Mouse (Mus musculus): ENCODE measurements around the gene Oasl1. TPM values are rescaled to one million over a fixed set of nuclear protein-coding genes. Genes with fewer than 3 reads are reported as not detected.

The Oasl1 gene
- polyA plus RNA-seq, 1 experiment from 2014 or later = 2.3 TPM

GRCm38 (mm10) chr5:114895542-114895941 lies 27.5 kb upstream of the Oasl1 start:
- 76% methylated on average over 4 of the region's 4 CpGs for WGBS
- Histone ChIP-seq H3K27me3 (replicated peaks; ENCODE audit: control insufficient read depth, insufficient read depth, low read length) (no peaks in the 10 kb centered on the region), H3K9ac (ENCODE audit: low read length) (no peak overlapping the region), H3K4me1 (replicated peaks; ENCODE audit: control insufficient read depth, insufficient read depth, low read length) (no peaks in the 10 kb centered on the region), H3K4me3 (ENCODE audit: low read depth, low read length) (no peak overlapping the region), H3K27ac (ENCODE audit: low read depth) (no peak overlapping the region), H3K4me2 (ENCODE audit: low read length) (no peak overlapping the region), H3K36me3 (ENCODE audit: control insufficient read depth, insufficient read depth, low read length) (no peaks in the 10 kb centered on the region), H3K9me3 (ENCODE audit: control insufficient read depth, low read length) (no peaks in the 10 kb centered on the region)
- no peak for DNase-seq (ENCODE audit: low spot score)
- no peak for ATAC-seq (replicated peaks; ENCODE audit: low FRiP score, low TSS enrichment, low read depth)

- Histone ChIP-seq H3K9ac (ENCODE audit: low read length) (no peak within 1 kb of the TSS), H3K4me1 (replicated peaks; ENCODE audit: control insufficient read depth, insufficient read depth, low read length) (no peaks in the 10 kb centered on the region), H3K9me3 (ENCODE audit: control insufficient read depth, low read length) (no peaks in the 10 kb centered on the region), H3K27me3 (replicated peaks; ENCODE audit: control insufficient read depth, insufficient read depth, low read length) (no peaks in the 10 kb centered on the region), H3K4me3 (ENCODE audit: low read depth, low read length) (peak within 1 kb of the TSS; percentile 12), H3K36me3 (ENCODE audit: control insufficient read depth, insufficient read depth, low read length) (no peaks in the 10 kb centered on the region), H3K4me2 (ENCODE audit: low read length) (peak within 1 kb of the TSS; percentile 32), H3K27ac (ENCODE audit: low read depth) (no peak within 1 kb of the TSS; the same call in 1 of the 2 replicates)
- WGBS = 64% methylated on average over 13 of the region's 13 CpGs
- ATAC-seq (replicated peaks; ENCODE audit: low FRiP score, low TSS enrichment, low read depth) (no peak), DNase-seq (ENCODE audit: low spot score) (peak; percentile 62)
Observed at GRCm38 (mm10) chr5:114896688-114897373, 26.2 kb upstream of the Oasl1 start, which contains the start of gene Oasl2. TSS of gene Oasl2 (plus strand) at chr5:114896936.

GRCm38 (mm10) chr5:114897374-114897793 lies 25.7 kb upstream of the Oasl1 start:
- Histone ChIP-seq H3K9ac (ENCODE audit: low read length) (no peak overlapping the region), H3K27me3 (replicated peaks; ENCODE audit: control insufficient read depth, insufficient read depth, low read length) (no peaks in the 10 kb centered on the region), H3K36me3 (ENCODE audit: control insufficient read depth, insufficient read depth, low read length) (no peaks in the 10 kb centered on the region), H3K4me1 (replicated peaks; ENCODE audit: control insufficient read depth, insufficient read depth, low read length) (no peaks in the 10 kb centered on the region), H3K9me3 (ENCODE audit: control insufficient read depth, low read length) (no peaks in the 10 kb centered on the region), H3K4me2 (ENCODE audit: low read length) (peak overlapping the region; percentile 32), H3K4me3 (ENCODE audit: low read depth, low read length) (peak overlapping the region; percentile 12), H3K27ac (ENCODE audit: low read depth) (no peak overlapping the region; the same call in 1 of the 2 replicates)
- no peak for ATAC-seq (replicated peaks; ENCODE audit: low FRiP score, low TSS enrichment, low read depth)
- peak; percentile 64 for DNase-seq (ENCODE audit: low spot score)
- 11% methylated on average over 7 of the region's 7 CpGs for WGBS

- Histone ChIP-seq H3K9ac (ENCODE audit: low read length) (no peak overlapping the region), H3K4me2 (ENCODE audit: low read length) (no peak overlapping the region), H3K27ac (ENCODE audit: low read depth) (no peak overlapping the region), H3K9me3 (ENCODE audit: control insufficient read depth, low read length) (no peaks in the 10 kb centered on the region), H3K27me3 (replicated peaks; ENCODE audit: control insufficient read depth, insufficient read depth, low read length) (no peaks in the 10 kb centered on the region), H3K4me3 (ENCODE audit: low read depth, low read length) (no peak overlapping the region), H3K36me3 (ENCODE audit: control insufficient read depth, insufficient read depth, low read length) (no peaks in the 10 kb centered on the region), H3K4me1 (replicated peaks; ENCODE audit: control insufficient read depth, insufficient read depth, low read length) (no peaks in the 10 kb centered on the region)
- WGBS = 72% methylated on average over 7 of the region's 7 CpGs
- no peak for ATAC-seq (replicated peaks; ENCODE audit: low FRiP score, low TSS enrichment, low read depth)
- no peak for DNase-seq (ENCODE audit: low spot score)
Observed at GRCm38 (mm10) chr5:114898857-114899256, 24.2 kb upstream of the Oasl1 start.

GRCm38 (mm10) chr5:114902413-114902812 lies 20.6 kb upstream of the Oasl1 start:
- H3K27me3 ChIP-seq (replicated peaks; ENCODE audit: control insufficient read depth, insufficient read depth, low read length) = no peaks in the 10 kb centered on the region
- ATAC-seq (replicated peaks; ENCODE audit: low FRiP score, low TSS enrichment, low read depth) (no peak), DNase-seq (ENCODE audit: low spot score) (peak; percentile 71)
- H3K4me2 ChIP-seq (ENCODE audit: low read length) = no peak overlapping the region
- no peak overlapping the region for H3K27ac ChIP-seq (ENCODE audit: low read depth)
- H3K4me3 ChIP-seq (ENCODE audit: low read depth, low read length) = no peak overlapping the region
- 0 out of 2 replicates have a peak, but pooled peaks cover 5% of the 10 kb centered on the region for H3K9me3 ChIP-seq (ENCODE audit: control insufficient read depth, low read length)
- WGBS = 62% methylated on average over 1 of the region's 1 CpGs
- no peaks in the 10 kb centered on the region for H3K36me3 ChIP-seq (ENCODE audit: control insufficient read depth, insufficient read depth, low read length)
- no peaks in the 10 kb centered on the region for H3K4me1 ChIP-seq (replicated peaks; ENCODE audit: control insufficient read depth, insufficient read depth, low read length)
- H3K9ac ChIP-seq (ENCODE audit: low read length) = no peak overlapping the region

GRCm38 (mm10) chr5:114908598-114909305 lies 14.3 kb upstream of the Oasl1 start:
- Histone ChIP-seq H3K4me1 (replicated peaks; ENCODE audit: control insufficient read depth, insufficient read depth, low read length) (no peaks in the 10 kb centered on the region), H3K9me3 (ENCODE audit: control insufficient read depth, low read length) (0 out of 2 replicates have a peak, but pooled peaks cover 5% of the 10 kb centered on the region), H3K4me3 (ENCODE audit: low read depth, low read length) (no peak overlapping the region), H3K4me2 (ENCODE audit: low read length) (no peak overlapping the region), H3K36me3 (ENCODE audit: control insufficient read depth, insufficient read depth, low read length) (no peaks in the 10 kb centered on the region), H3K27ac (ENCODE audit: low read depth) (no peak overlapping the region), H3K9ac (ENCODE audit: low read length) (no peak overlapping the region), H3K27me3 (replicated peaks; ENCODE audit: control insufficient read depth, insufficient read depth, low read length) (no peaks in the 10 kb centered on the region)
- DNase-seq (ENCODE audit: low spot score) (no peak), ATAC-seq (replicated peaks; ENCODE audit: low FRiP score, low TSS enrichment, low read depth) (no peak)
- 41% methylated on average over 13 of the region's 13 CpGs for WGBS

GRCm38 (mm10) chr5:114913686-114914085 lies 9.4 kb upstream of the Oasl1 start:
- 82% methylated on average over 4 of the region's 4 CpGs for WGBS
- no peak overlapping the region for H3K4me3 ChIP-seq (ENCODE audit: low read depth, low read length)
- H3K27me3 ChIP-seq (replicated peaks; ENCODE audit: control insufficient read depth, insufficient read depth, low read length) = no peaks in the 10 kb centered on the region
- H3K9ac ChIP-seq (ENCODE audit: low read length) = no peak overlapping the region
- no peak overlapping the region for H3K27ac ChIP-seq (ENCODE audit: low read depth)
- no peaks in the 10 kb centered on the region for H3K36me3 ChIP-seq (ENCODE audit: control insufficient read depth, insufficient read depth, low read length)
- no peaks in the 10 kb centered on the region for H3K4me1 ChIP-seq (replicated peaks; ENCODE audit: control insufficient read depth, insufficient read depth, low read length)
- H3K4me2 ChIP-seq (ENCODE audit: low read length) = no peak overlapping the region
- DNase-seq (ENCODE audit: low spot score) (no peak), ATAC-seq (replicated peaks; ENCODE audit: low FRiP score, low TSS enrichment, low read depth) (no peak)
- no peaks in the 10 kb centered on the region for H3K9me3 ChIP-seq (ENCODE audit: control insufficient read depth, low read length)

- no peaks in the 10 kb centered on the region for H3K4me1 ChIP-seq (replicated peaks; ENCODE audit: control insufficient read depth, insufficient read depth, low read length)
- no peaks in the 10 kb centered on the region for H3K27me3 ChIP-seq (replicated peaks; ENCODE audit: control insufficient read depth, insufficient read depth, low read length)
- no peaks in the 10 kb centered on the region for H3K9me3 ChIP-seq (ENCODE audit: control insufficient read depth, low read length)
- H3K36me3 ChIP-seq (ENCODE audit: control insufficient read depth, insufficient read depth, low read length) = no peaks in the 10 kb centered on the region
- ATAC-seq (replicated peaks; ENCODE audit: low FRiP score, low TSS enrichment, low read depth) (no peak), DNase-seq (ENCODE audit: low spot score) (no peak)
- H3K27ac ChIP-seq (ENCODE audit: low read depth) = no peak overlapping the region
- H3K4me2 ChIP-seq (ENCODE audit: low read length) = no peak overlapping the region
- H3K9ac ChIP-seq (ENCODE audit: low read length) = no peak overlapping the region
- 59% methylated on average over 8 of the region's 8 CpGs for WGBS
- H3K4me3 ChIP-seq (ENCODE audit: low read depth, low read length) = no peak overlapping the region
Observed at GRCm38 (mm10) chr5:114914855-114915254, 8.2 kb upstream of the Oasl1 start.
